Mouse (Mus musculus): ENCODE data around the gene Fkbp9.

The Fkbp9 gene

GRCm38 (mm10) chr6:56905486-56905885 is 73.6 kb downstream of the Fkbp9 start:
- DNase-seq (ENCODE audit: low read depth, low spot score): no peak

GRCm38 (mm10) chr6:56906121-56906846 is 74.4 kb downstream of the Fkbp9 start:
- DNase-seq (ENCODE audit: low read depth, low spot score): no peak

GRCm38 (mm10) chr6:56907973-56908372 is 76.1 kb downstream of the Fkbp9 start:
- no peak for DNase-seq (ENCODE audit: low read depth, low spot score)

- DNase-seq (ENCODE audit: low read depth, low spot score): no peak
These were observed 76.5 kb downstream of the Fkbp9 start for GRCm38 (mm10) chr6:56908397-56908796.

GRCm38 (mm10) chr6:56908912-56909311 is 77.1 kb downstream of the Fkbp9 start:
- DNase-seq (ENCODE audit: low read depth, low spot score): no peak

GRCm38 (mm10) chr6:56910910-56911309 is 79.1 kb downstream of the Fkbp9 start:
- DNase-seq (ENCODE audit: low read depth, low spot score): no peak

- DNase-seq (ENCODE audit: low read depth, low spot score): no peak
These were observed 81.4 kb downstream of the Fkbp9 start for GRCm38 (mm10) chr6:56913092-56913858.

GRCm38 (mm10) chr6:56916279-56916678 is 84.4 kb downstream of the Fkbp9 start:
- DNase-seq (ENCODE audit: low read depth, low spot score): no peak

GRCm38 (mm10) chr6:56917578-56918368 is 85.9 kb downstream of the Fkbp9 start:
- no peak for DNase-seq (ENCODE audit: low read depth, low spot score)

- no peak for DNase-seq (ENCODE audit: low read depth, low spot score)
These were observed 87.6 kb downstream of the Fkbp9 start for GRCm38 (mm10) chr6:56919330-56920044.

GRCm38 (mm10) chr6:56920222-56921092 is 88.6 kb downstream of the Fkbp9 start:
- DNase-seq (ENCODE audit: low read depth, low spot score): no peak

- peak; percentile 63 for DNase-seq (ENCODE audit: low read depth, low spot score)
These were observed 91.5 kb downstream of the Fkbp9 start for GRCm38 (mm10) chr6:56923331-56923725.

- peak; percentile 93 for DNase-seq (ENCODE audit: low read depth, low spot score)
These were observed 92.2 kb downstream of the Fkbp9 start, which contains the start of the genes Nt5c3 and Vmn1r4 for GRCm38 (mm10) chr6:56923726-56924707. Nt5c3 (minus strand) TSS chr6:56923932. Vmn1r4 (plus strand) TSS chr6:56924015.
